In the genomic region with DNA sequence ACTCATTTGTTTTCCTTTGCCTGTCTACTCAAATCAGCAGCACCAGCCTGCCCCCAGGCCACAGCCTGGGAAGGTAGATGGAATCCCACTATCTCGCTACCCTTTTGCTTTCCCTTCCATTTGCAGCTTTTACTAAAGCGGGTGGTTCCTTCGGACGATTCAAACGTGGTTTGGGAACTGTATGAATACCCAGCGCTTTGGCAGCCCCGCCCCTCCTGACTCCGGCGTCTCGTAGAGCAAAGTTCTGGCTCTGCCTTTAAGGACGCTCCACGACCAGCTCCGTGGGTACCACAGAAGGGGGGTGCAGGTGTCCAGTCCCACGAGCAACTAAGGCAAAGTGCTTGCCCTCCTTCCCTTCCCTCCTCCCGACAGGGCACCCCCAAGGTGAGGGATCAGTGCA, we compare ENCODE assay signal across 9 mouse cellular contexts. TPM values are rescaled to one million over a fixed set of nuclear protein-coding genes. Genes with fewer than 3 reads are reported as not detected.
DNase-seq lines count a peak whose midpoint lies in the region; ATAC-seq and TF ChIP-seq lines count a peak whose summit lies in the region.
"Not testable (repeated sequence)": the region's sequence is repeated elsewhere in the genome, so short reads cannot be mapped to it uniquely, and the experiment has no call there.
"Had no signal": no experiment of that assay in that cellular context is flagged by ENCODE, and none has a peak within 500 bp of the region (broad histone marks: within the 10 kb centered on the region; RNA-seq: fewer than 3 reads in every experiment).

No protein-coding gene starts in this region.

- H3K27me3 ChIP-seq in MEL (ENCODE audit: control insufficient read depth in 1 of 2, insufficient read depth in 2 of 2, low read length in 2 of 2); embryonic facial prominence, embryonic 11.5 days (ENCODE audit: control insufficient read depth, insufficient read depth, low read length); lung, embryonic 14.5 days (ENCODE audit: insufficient read depth, low read length); myocyte (ENCODE audit: control insufficient read depth, insufficient read depth, insufficient read length): not testable (repeated sequence)

- not testable (repeated sequence) for TF ChIP-seq EP300 in MEL (IDR thresholded peaks at IDR 0.05; ENCODE audit: low read depth in 1 of 2, low read length in 2 of 2)

- peak; percentile 62 for DNase-seq in MEL (ENCODE audit: low read depth, low spot score)
- DNase-seq in embryonic facial prominence, embryonic 11.5 days (ENCODE audit: low spot score); layer of hippocampus, adult 2 months (ENCODE audit: low spot score in 2 of 2): not testable (repeated sequence)
- DNase-seq in heart, adult 18-20 months = peak; percentile 24 to 55
- DNase-seq in induced T-regulatory cell, adult 2 months (ENCODE audit: low read depth) = peak; percentile 46
- peak; percentile 21 for DNase-seq in lung, embryonic 14.5 days
- peak; percentile 44 for DNase-seq in thymus, postnatal 4 days

- TF ChIP-seq POLR2A in MEL (IDR thresholded peaks at IDR 0.05; ENCODE audit: control insufficient read depth in 1 of 2, insufficient read depth in 1 of 2, low read depth in 1 of 2, low read length in 2 of 2, poor library complexity in 1 of 2); myocyte (IDR thresholded peaks at IDR 0.05; ENCODE audit: insufficient read length, low read depth): not testable (repeated sequence)

- not testable (repeated sequence) for TF ChIP-seq CTCF in MEL (IDR thresholded peaks at IDR 0.05 in 2 of 3, conservative IDR thresholded peaks at IDR 0.05 in 1 of 3; ENCODE audit: control insufficient read depth in 1 of 3, insufficient read depth in 1 of 3, low read depth in 2 of 3, low read length in 3 of 3, poor library complexity in 1 of 3, severe bottlenecking in 1 of 3); layer of hippocampus, adult 2 months (conservative IDR thresholded peaks at IDR 0.05); lung, embryonic 14.5 days (IDR thresholded peaks at IDR 0.05; ENCODE audit: low read depth)

- TF ChIP-seq RAD21 in MEL (IDR thresholded peaks at IDR 0.05; ENCODE audit: low read depth, low read length) = not testable (repeated sequence)

- WGBS in embryonic facial prominence, embryonic 11.5 days = 3% methylated on average over 14 of the region's 15 CpGs
- under 1% methylated on average over 14 of the region's 15 CpGs for WGBS in lung, embryonic 14.5 days

- H3K4me3 ChIP-seq in MEL (ENCODE audit: control insufficient read depth in 1 of 2, insufficient read depth in 1 of 2, low read depth in 2 of 2, low read length in 2 of 2) = peak overlapping the region; percentile 76 to 83
- H3K4me3 ChIP-seq in embryonic facial prominence, embryonic 11.5 days (ENCODE audit: low read depth, low read length) = peak overlapping the region; percentile 55
- peak overlapping the region; percentile 64 for H3K4me3 ChIP-seq in layer of hippocampus, adult 2 months
- peak overlapping the region; percentile 65 for H3K4me3 ChIP-seq in lung, embryonic 14.5 days (ENCODE audit: low read depth, low read length)
- H3K4me3 ChIP-seq in myocyte = peak overlapping the region; percentile 57

- H3K9ac ChIP-seq in MEL (ENCODE audit: control insufficient read depth, low read depth, low read length, poor library complexity, severe bottlenecking) = peak overlapping the region; percentile 77
- peak overlapping the region; percentile 57 for H3K9ac ChIP-seq in embryonic facial prominence, embryonic 11.5 days (replicated peaks; ENCODE audit: low read length)
- H3K9ac ChIP-seq in lung, embryonic 14.5 days = peak overlapping the region; percentile 59

- not testable (repeated sequence) for H3K9me3 ChIP-seq in MEL (replicated peaks; ENCODE audit: insufficient read depth, low read length); embryonic facial prominence, embryonic 11.5 days (replicated peaks; ENCODE audit: control insufficient read depth, low read length); lung, embryonic 14.5 days (ENCODE audit: low read depth, low read length)

- H3K4me2 ChIP-seq in embryonic facial prominence, embryonic 11.5 days (ENCODE audit: low read depth, low read length) = peak overlapping the region; percentile 51
- peak overlapping the region; percentile 64 for H3K4me2 ChIP-seq in lung, embryonic 14.5 days
- H3K4me2 ChIP-seq in myocyte (ENCODE audit: low read depth) = peak overlapping the region; percentile 95

- peak overlapping the region; percentile 47 for H3K27ac ChIP-seq in MEL (ENCODE audit: control insufficient read depth, low read depth, low read length)
- not testable (repeated sequence) for H3K27ac ChIP-seq in embryonic facial prominence, embryonic 11.5 days (replicated peaks; ENCODE audit: low read depth, low read length); lung, embryonic 14.5 days (ENCODE audit: low read depth)
- peak overlapping the region; percentile 99 for H3K27ac ChIP-seq in layer of hippocampus, adult 2 months

- not testable (repeated sequence) for H3K79me2 ChIP-seq in MEL (ENCODE audit: control insufficient read depth, insufficient read depth, low read length, poor library complexity)
- H3K79me2 ChIP-seq in myocyte (ENCODE audit: control insufficient read depth, insufficient read depth) = peaks cover 13% of the 10 kb centered on the region

- peaks cover 0 to 15% of the 10 kb centered on the region in 2 experiments; a peak in 2 of 4 replicates for H3K4me1 ChIP-seq in MEL (ENCODE audit: control insufficient read depth in 1 of 2, insufficient read depth in 2 of 2, low read length in 2 of 2)
- not testable (repeated sequence) for H3K4me1 ChIP-seq in embryonic facial prominence, embryonic 11.5 days (ENCODE audit: control insufficient read depth, insufficient read depth, low read length); lung, embryonic 14.5 days (ENCODE audit: insufficient read depth)

- H3K36me3 ChIP-seq in MEL (ENCODE audit: control insufficient read depth in 1 of 2, insufficient read depth in 2 of 2, low read length in 2 of 2); embryonic facial prominence, embryonic 11.5 days (replicated peaks; ENCODE audit: control insufficient read depth, insufficient read depth, low read depth, low read length): not testable (repeated sequence)
- H3K36me3 ChIP-seq in lung, embryonic 14.5 days (ENCODE audit: insufficient read depth) = peaks cover 35% of the 10 kb centered on the region
- peaks cover 16% of the 10 kb centered on the region for H3K36me3 ChIP-seq in myocyte (ENCODE audit: control insufficient read depth, insufficient read depth)

- peak overlapping the region; percentile 28 for H3ac ChIP-seq in myocyte (ENCODE audit: control insufficient read depth, insufficient read length)

- peak; percentile 24 for ATAC-seq in embryonic facial prominence, embryonic 11.5 days (replicated peaks; ENCODE audit: insufficient number of reproducible peaks, low FRiP score, low TSS enrichment, low read depth)
- peak; percentile 8 for ATAC-seq in lung, embryonic 14.5 days (ENCODE audit: insufficient read depth)

RNA-seq across cellular contexts. Expression of a gene that starts 0.7 kb away (rescaled TPM):
- 113 and 131 TPM in 2 replicates for total RNA-seq in MEL (2012; rRNA removed)
- 100 to 1,000 TPM in 1 of 2 experiments, not detected in 1; 124 TPM for polyA plus RNA-seq in MEL (2012; ENCODE audit: insufficient read depth in 1 of 2, insufficient read length in 2 of 2, low read depth in 1 of 2, low replicate concordance in 2 of 2, missing spikeins in 1 of 2)
- polyA plus RNA-seq in embryonic facial prominence, embryonic 11.5 days (2014; fragmentation: Nextera tagmentation; extraction: Ambion mirVana) = 161 and 172 TPM in 2 replicates
- 10 to 100 TPM; 37.3 to 40.1 TPM for total RNA-seq in heart, adult 18-20 months (2021)
- total RNA-seq in layer of hippocampus, adult 2 months (2021) = 10 to 100 TPM; 73.7 to 77.4 TPM
- polyA plus RNA-seq in lung, embryonic 14.5 days (2014; fragmentation: Nextera tagmentation; extraction: Ambion mirVana) = 142 and 155 TPM in 2 replicates
- 99.1 TPM for polyA plus RNA-seq in myocyte (2012; fragmentation: generic; extraction: Trizol)

RNA-seq across cellular contexts. Expression of a gene that starts 26.4 kb away (rescaled TPM):
- 0.15 and 0.16 TPM in 2 replicates for total RNA-seq in MEL (2012; rRNA removed)
- polyA plus RNA-seq in MEL (2012; ENCODE audit: insufficient read depth in 1 of 2, insufficient read length in 2 of 2, low read depth in 1 of 2, low replicate concordance in 2 of 2, missing spikeins in 1 of 2) (1 to 10 TPM in 1 of 2 experiments, not detected in 1; 1.3 TPM), myocyte (2012; fragmentation: generic; extraction: Trizol) (0.17 TPM)
- polyA plus RNA-seq in embryonic facial prominence, embryonic 11.5 days (2014; fragmentation: Nextera tagmentation; extraction: Ambion mirVana) = 0.18 and 0.25 TPM in 2 replicates
- total RNA-seq in heart, adult 18-20 months (2021) = under 1 TPM in 1 of 2 experiments, not detected in 1; 0.15 TPM
- 10 to 100 TPM; 83.5 to 90.4 TPM for total RNA-seq in layer of hippocampus, adult 2 months (2021)
- 0.37 and 0.60 TPM in 2 replicates for polyA plus RNA-seq in lung, embryonic 14.5 days (2014; fragmentation: Nextera tagmentation; extraction: Ambion mirVana)
- total RNA-seq: hematopoietic stem cell, adult 5-6 weeks had no signal

RNA-seq across cellular contexts. Expression of a gene that starts 43.8 kb away (rescaled TPM):
- total RNA-seq in MEL (2012; rRNA removed) = 21.6 and 24.7 TPM in 2 replicates
- 10 to 100 TPM in 1 of 2 experiments, not detected in 1; 46.4 TPM for polyA plus RNA-seq in MEL (2012; ENCODE audit: insufficient read depth in 1 of 2, insufficient read length in 2 of 2, low read depth in 1 of 2, low replicate concordance in 2 of 2, missing spikeins in 1 of 2)
- 42.0 and 44.1 TPM in 2 replicates for polyA plus RNA-seq in embryonic facial prominence, embryonic 11.5 days (2014; fragmentation: Nextera tagmentation; extraction: Ambion mirVana)
- 10 to 100 TPM; 18.2 to 19.4 TPM for total RNA-seq in heart, adult 18-20 months (2021)
- 100 to 1,000 TPM; 114 to 119 TPM for total RNA-seq in layer of hippocampus, adult 2 months (2021)
- 48.3 and 59.1 TPM in 2 replicates for polyA plus RNA-seq in lung, embryonic 14.5 days (2014; fragmentation: Nextera tagmentation; extraction: Ambion mirVana)
- polyA plus RNA-seq in myocyte (2012; fragmentation: generic; extraction: Trizol) = 59.7 TPM

RNA-seq across cellular contexts. Expression of a gene that starts 44.6 kb away (rescaled TPM):
- not detected in 2 replicates for total RNA-seq in MEL (2012; rRNA removed)
- polyA plus RNA-seq in MEL (2012; ENCODE audit: insufficient read depth in 1 of 2, insufficient read length in 2 of 2, low read depth in 1 of 2, low replicate concordance in 2 of 2, missing spikeins in 1 of 2) = under 1 TPM in 1 of 2 experiments, not detected in 1; 0.11 TPM
- 0.08 and 0.10 TPM in 2 replicates for polyA plus RNA-seq in embryonic facial prominence, embryonic 11.5 days (2014; fragmentation: Nextera tagmentation; extraction: Ambion mirVana)
- not detected for total RNA-seq in heart, adult 18-20 months (2021)
- 1 to 10 TPM; 1.2 to 1.9 TPM for total RNA-seq in layer of hippocampus, adult 2 months (2021)
- 0.05 and 0.15 TPM in 2 replicates for polyA plus RNA-seq in lung, embryonic 14.5 days (2014; fragmentation: Nextera tagmentation; extraction: Ambion mirVana)
- polyA plus RNA-seq in myocyte (2012; fragmentation: generic; extraction: Trizol) = 0.06 TPM
